Mouse (Mus musculus) layer of hippocampus, postnatal 25 days (tissue): ENCODE measurements around the gene Pde4d. TPM values are rescaled to one million over a fixed set of nuclear protein-coding genes. Genes with fewer than 3 reads are reported as not detected.

Source experiments
- DNase-seq, 2 experiments: peaks; one replicate each; pipeline ENCODE4 v3.0.0; 2022; ENCODE audit warnings: mixed read lengths in 2 of 2, low spot score in 1 of 2; ENCODE audit errors: extremely low spot score in 1 of 2
- total RNA-seq, 2 experiments: library from RNA; stranded (reverse); gene quantifications; 2 replicates each; pipeline ENCODE4 v1.2.3; 2021

The Pde4d gene
- total RNA-seq, 2 experiments from 2014 or later: 65.3 to 69.6 TPM

- no peak for DNase-seq
These were observed 1084.2 kb downstream of the Pde4d start for GRCm38 (mm10) chr13:109533838-109534523.

- no peak for DNase-seq
These were observed 1085.0 kb downstream of the Pde4d start for GRCm38 (mm10) chr13:109534709-109535284.

- no peak for DNase-seq
These were observed 1086.9 kb downstream of the Pde4d start for GRCm38 (mm10) chr13:109536636-109537035.

GRCm38 (mm10) chr13:109539371-109539770, 1089.6 kb downstream of the Pde4d start:
- no peak for DNase-seq

- DNase-seq: no peak
These were observed 1094.9 kb downstream of the Pde4d start for GRCm38 (mm10) chr13:109544646-109545045.

GRCm38 (mm10) chr13:109546337-109546736, 1096.6 kb downstream of the Pde4d start:
- no peak for DNase-seq

- DNase-seq: no peak
These were observed 1097.3 kb downstream of the Pde4d start for GRCm38 (mm10) chr13:109547006-109547587.

GRCm38 (mm10) chr13:109547700-109548099, 1098.0 kb downstream of the Pde4d start:
- peak; percentile 62 to 89 for DNase-seq

- no peak for DNase-seq
These were observed 1098.5 kb downstream of the Pde4d start for GRCm38 (mm10) chr13:109548263-109548662.

- DNase-seq: no peak
These were observed 1099.2 kb downstream of the Pde4d start for GRCm38 (mm10) chr13:109548771-109549555.

- no peak for DNase-seq
These were observed 1102.1 kb downstream of the Pde4d start for GRCm38 (mm10) chr13:109551836-109552235.

GRCm38 (mm10) chr13:109555513-109555912, 1105.8 kb downstream of the Pde4d start:
- no peak for DNase-seq

GRCm38 (mm10) chr13:109556853-109557252, 1107.1 kb downstream of the Pde4d start:
- DNase-seq: no peak

- DNase-seq: peak in 1 of 2 experiments; percentile 31
These were observed 1108.9 kb downstream of the Pde4d start for GRCm38 (mm10) chr13:109558341-109559257.

- DNase-seq: no peak
These were observed 1110.5 kb downstream of the Pde4d start for GRCm38 (mm10) chr13:109560261-109560660.

- DNase-seq: no peak
These were observed 1119.1 kb downstream of the Pde4d start for GRCm38 (mm10) chr13:109568638-109569468.

- no peak for DNase-seq
These were observed 1119.7 kb downstream of the Pde4d start for GRCm38 (mm10) chr13:109569491-109569890.

- DNase-seq: no peak
These were observed 1127.0 kb downstream of the Pde4d start for GRCm38 (mm10) chr13:109576725-109577124.

GRCm38 (mm10) chr13:109577454-109577853, 1127.7 kb downstream of the Pde4d start:
- DNase-seq: no peak
